Mouse (Mus musculus) MEL (cell line): Measurements from ENCODE around the gene Chst14. TPM values are rescaled to one million over a fixed set of nuclear protein-coding genes. Genes with fewer than 3 reads are reported as not detected.

Experiments
- DNase-seq: peaks from one replicate; pipeline ENCODE4 v3.0.0; 2011; ENCODE audit warnings: low read depth, low spot score
- H3K27ac ChIP-seq: 2 replicates; pipeline ENCODE4 v1.5.1; 2012; ENCODE audit warnings: low read depth, mild to moderate bottlenecking, control low read depth, low read length, moderate library complexity; ENCODE audit not compliant: control insufficient read depth
- H3K27me3 ChIP-seq, 2 experiments: fragments of 150-350 bp in 1 of 2; sonication (generic) in 1 of 2; 2 replicates each; pipeline ENCODE4 v1.6.1; 2012; ENCODE audit warnings: low read length in 2 of 2, mild to moderate bottlenecking in 2 of 2, improper control_type of control experiment in 1 of 2, moderate library complexity in 1 of 2; ENCODE audit not compliant: insufficient read depth in 2 of 2, control insufficient read depth in 1 of 2
- H3K36me3 ChIP-seq, 2 experiments: 2 replicates each; pipeline ENCODE4 v1.6.1; 2012 to 2014; ENCODE audit warnings: low read length in 2 of 2, improper control_type of control experiment in 1 of 2, inconsistent platforms in 1 of 2, mild to moderate bottlenecking in 1 of 2; ENCODE audit not compliant: insufficient read depth in 2 of 2, control insufficient read depth in 1 of 2
- H3K4me1 ChIP-seq, 2 experiments: fragments of 150-350 bp in 1 of 2; sonication (generic) in 1 of 2; 2 replicates each; pipeline ENCODE4 v1.6.1; 2012; ENCODE audit warnings: low read length in 2 of 2, improper control_type of control experiment in 1 of 2, mild to moderate bottlenecking in 1 of 2; ENCODE audit not compliant: insufficient read depth in 2 of 2, control insufficient read depth in 1 of 2
- H3K4me3 ChIP-seq, 2 experiments: fragments of 150-350 bp in 1 of 2; sonication (generic) in 1 of 2; 2 replicates each; pipeline ENCODE4 v1.5.1; 2012; ENCODE audit warnings: low read depth in 2 of 2, low read length in 2 of 2, mild to moderate bottlenecking in 2 of 2, moderate library complexity in 2 of 2, control low read depth in 1 of 2, improper control_type of control experiment in 1 of 2; ENCODE audit not compliant: control insufficient read depth in 1 of 2, insufficient read depth in 1 of 2
- H3K79me2 ChIP-seq: 2 replicates; pipeline ENCODE4 v1.6.1; 2012; ENCODE audit warnings: mild to moderate bottlenecking, low read length, moderate library complexity; ENCODE audit not compliant: control insufficient read depth, poor library complexity, insufficient read depth
- H3K9ac ChIP-seq: 2 replicates; pipeline ENCODE4 v1.6.1; 2012; ENCODE audit warnings: low read depth, mild to moderate bottlenecking, control low read depth, low read length, moderate library complexity; ENCODE audit not compliant: control insufficient read depth, poor library complexity, severe bottlenecking
- H3K9me3 ChIP-seq: fragments of 150-350 bp; sonication (generic); replicated peaks from 2 replicates; pipeline ENCODE4 v1.6.1; 2012; ENCODE audit warnings: mild to moderate bottlenecking, low read length, improper control_type of control experiment, moderate library complexity; ENCODE audit not compliant: insufficient read depth
- CHD1 ChIP-seq: IDR thresholded peaks from 2 replicates; pipeline ENCODE4 v1.6.1; 2012; ENCODE audit warnings: low read depth, mild to moderate bottlenecking, inconsistent platforms, low read length, improper control_type of control experiment
- ELF1 ChIP-seq: IDR thresholded peaks from 2 replicates; pipeline ENCODE4 v1.6.1; 2014; ENCODE audit warnings: low read depth, mild to moderate bottlenecking, inconsistent platforms, low read length, improper control_type of control experiment, moderate library complexity
- EP300 ChIP-seq, 2 experiments: IDR thresholded peaks; 2 replicates each; pipeline ENCODE4 v1.6.1; 2011; ENCODE audit warnings: improper control_type of control experiment in 2 of 2, low read length in 2 of 2, low read depth in 1 of 2, mild to moderate bottlenecking in 1 of 2
- ETS1 ChIP-seq: IDR thresholded peaks from 2 replicates; pipeline ENCODE4 v1.6.1; 2012; ENCODE audit warnings: low read depth, mild to moderate bottlenecking, inconsistent platforms, low read length, improper control_type of control experiment, moderate library complexity
- GABPA ChIP-seq: IDR thresholded peaks from 2 replicates; pipeline ENCODE4 v1.6.1; 2012; ENCODE audit warnings: low read depth, mild to moderate bottlenecking, inconsistent platforms, low read length, improper control_type of control experiment, moderate library complexity
- HCFC1 ChIP-seq: IDR thresholded peaks from 2 replicates; pipeline ENCODE4 v1.6.1; 2012; ENCODE audit warnings: low read depth, mild to moderate bottlenecking, inconsistent platforms, low read length, improper control_type of control experiment, moderate library complexity
- JUND ChIP-seq: IDR thresholded peaks from 2 replicates; pipeline ENCODE4 v1.6.1; 2011; ENCODE audit warnings: low read depth, mild to moderate bottlenecking, improper control_type of control experiment, low read length
- KAT2A ChIP-seq: conservative IDR thresholded peaks from 2 replicates; pipeline ENCODE4 v1.6.1; 2012; ENCODE audit warnings: low read depth, low read length, improper control_type of control experiment, inconsistent platforms
- MAX ChIP-seq: IDR thresholded peaks from 2 replicates; pipeline ENCODE4 v1.6.1; 2011; ENCODE audit warnings: low read length, improper control_type of control experiment
- MEF2A ChIP-seq: IDR thresholded peaks from 2 replicates; pipeline ENCODE4 v1.6.1; 2014; ENCODE audit warnings: low read depth, mild to moderate bottlenecking, inconsistent platforms, low read length, improper control_type of control experiment; ENCODE audit not compliant: poor library complexity, insufficient replicate concordance, severe bottlenecking; ENCODE audit errors: extremely low read depth
- MXI1 ChIP-seq: IDR thresholded peaks from 2 replicates; pipeline ENCODE4 v1.6.1; 2011; ENCODE audit warnings: mild to moderate bottlenecking, low read depth, low read length, improper control_type of control experiment
- MYB ChIP-seq: IDR thresholded peaks from 2 replicates; pipeline ENCODE4 v1.6.1; 2011; ENCODE audit warnings: mild to moderate bottlenecking, low read depth, low read length, improper control_type of control experiment
- NELFE ChIP-seq: IDR thresholded peaks from 2 replicates; pipeline ENCODE4 v1.6.1; 2011; ENCODE audit warnings: low read depth, low read length, improper control_type of control experiment
- NRF1 ChIP-seq: IDR thresholded peaks from 2 replicates; pipeline ENCODE4 v1.6.1; 2014; ENCODE audit warnings: low read depth, mild to moderate bottlenecking, inconsistent platforms, low read length, improper control_type of control experiment, moderate library complexity; ENCODE audit not compliant: poor library complexity, insufficient read depth, severe bottlenecking
- POLR2AphosphoS5 ChIP-seq: IDR thresholded peaks from 2 replicates; pipeline ENCODE4 v1.6.1; 2012; ENCODE audit warnings: low read depth, borderline replicate concordance, mild to moderate bottlenecking, inconsistent platforms, low read length, moderate library complexity, mixed read lengths
- RAD21 ChIP-seq: IDR thresholded peaks from 2 replicates; pipeline ENCODE4 v1.6.1; 2011; ENCODE audit warnings: mild to moderate bottlenecking, low read depth, low read length, improper control_type of control experiment
- RCOR1 ChIP-seq: IDR thresholded peaks from 2 replicates; pipeline ENCODE4 v1.6.1; 2012; ENCODE audit warnings: low read depth, mild to moderate bottlenecking, inconsistent platforms, low read length, improper control_type of control experiment
- SMC3 ChIP-seq: IDR thresholded peaks from 2 replicates; pipeline ENCODE4 v1.6.1; 2011; ENCODE audit warnings: low read depth, low read length, improper control_type of control experiment
- TBP ChIP-seq: IDR thresholded peaks from 2 replicates; pipeline ENCODE4 v1.8.0; 2011; ENCODE audit warnings: low read depth, low read length, improper control_type of control experiment
- USF1 ChIP-seq: IDR thresholded peaks from 2 replicates; pipeline ENCODE4 v1.6.1; 2014; ENCODE audit warnings: low read depth, mild to moderate bottlenecking, inconsistent platforms, low read length, improper control_type of control experiment, moderate library complexity
- USF2 ChIP-seq, 2 experiments: IDR thresholded peaks; 2 replicates each; pipeline ENCODE4 v1.6.1; 2011 to 2012; ENCODE audit warnings: improper control_type of control experiment in 2 of 2, low read length in 2 of 2, borderline replicate concordance in 1 of 2, inconsistent platforms in 1 of 2, low read depth in 1 of 2, mild to moderate bottlenecking in 1 of 2; ENCODE audit not compliant: insufficient read depth in 1 of 2
- ZC3H11A ChIP-seq: IDR thresholded peaks from 2 replicates; pipeline ENCODE4 v1.6.1; 2012; ENCODE audit warnings: low read depth, mild to moderate bottlenecking, inconsistent platforms, low read length, improper control_type of control experiment
- ZMIZ1 ChIP-seq: IDR thresholded peaks from 2 replicates; pipeline ENCODE4 v1.6.1; 2012; ENCODE audit warnings: low read depth, mild to moderate bottlenecking, inconsistent platforms, low read length, improper control_type of control experiment, moderate library complexity
- polyA plus RNA-seq, 2 experiments: library from polyadenylated mRNA; stranded (reverse) in 1 of 2; unstranded in 1 of 2; fragments of >175 nt in 1 of 2; fragments of >200 nt in 1 of 2; gene quantifications; 2 replicates each; pipeline versions ENCODE4 v1.2.1 to v1.2.4; 2012; ENCODE audit warnings: low replicate concordance in 2 of 2, low read depth in 1 of 2; ENCODE audit not compliant: insufficient read length in 2 of 2, insufficient read depth in 1 of 2, missing spikeins in 1 of 2
- total RNA-seq: library from RNA; depleted of rRNA; stranded (reverse); fragments of 300-350 nt; gene quantifications from 2 replicates; pipeline ENCODE4 v1.2.3, GENCODE M21; 2012

Gene Chst14
- total and polyA plus RNA-seq, 3 experiments: 2.2 to 5.0 TPM; not detected in 1

DNA sequence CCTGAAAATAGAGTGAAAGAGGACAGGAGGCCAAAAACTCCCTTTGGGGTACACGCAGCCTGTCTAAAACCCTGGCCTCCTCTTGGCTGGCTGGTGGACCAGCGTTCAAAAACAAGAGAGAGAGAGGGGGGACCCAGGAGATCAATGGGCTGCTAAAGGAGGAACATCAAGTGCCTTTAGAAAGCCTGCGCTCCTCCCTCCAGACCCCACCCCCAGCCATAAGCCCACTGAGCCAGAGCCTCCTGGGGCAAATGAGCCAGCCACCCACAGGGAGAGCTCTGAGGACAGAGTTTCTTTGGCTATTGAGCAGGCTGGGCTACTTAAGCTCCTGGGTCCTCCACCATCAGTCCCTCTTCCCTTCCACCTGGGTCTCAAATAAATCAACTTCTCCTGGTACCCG is 27.5 kb upstream of the Chst14 start:
- no peak overlapping the region for H3K27ac ChIP-seq
- H3K4me3 ChIP-seq: no peak overlapping the region
- H3K27me3 ChIP-seq: no peaks in the 10 kb centered on the region; a peak in 1 of 4 replicates
- DNase-seq: no peak
- H3K79me2 ChIP-seq: peaks cover 20% of the 10 kb centered on the region
- H3K9me3 ChIP-seq: no peaks in the 10 kb centered on the region
- peaks cover 0 to 9% of the 10 kb centered on the region in 2 experiments; a peak in 2 of 4 replicates for H3K36me3 ChIP-seq
- H3K9ac ChIP-seq: no peak overlapping the region
- peaks cover 3 to 16% of the 10 kb centered on the region in 2 experiments; a peak in 3 of 4 replicates for H3K4me1 ChIP-seq
- TF ChIP-seq ETS1 (no peak), NRF1 (no peak), MXI1 (no peak), RCOR1 (no peak), HCFC1 (no peak), ZMIZ1 (no peak), RAD21 (no peak), MAX (no peak), ELF1 (no peak), JUND (no peak), GABPA (no peak), USF1 (no peak), NELFE (no peak), CHD1 (no peak), ZC3H11A (no peak), MEF2A (no peak), MYB (no peak), SMC3 (no peak), TBP (no peak)

DNA sequence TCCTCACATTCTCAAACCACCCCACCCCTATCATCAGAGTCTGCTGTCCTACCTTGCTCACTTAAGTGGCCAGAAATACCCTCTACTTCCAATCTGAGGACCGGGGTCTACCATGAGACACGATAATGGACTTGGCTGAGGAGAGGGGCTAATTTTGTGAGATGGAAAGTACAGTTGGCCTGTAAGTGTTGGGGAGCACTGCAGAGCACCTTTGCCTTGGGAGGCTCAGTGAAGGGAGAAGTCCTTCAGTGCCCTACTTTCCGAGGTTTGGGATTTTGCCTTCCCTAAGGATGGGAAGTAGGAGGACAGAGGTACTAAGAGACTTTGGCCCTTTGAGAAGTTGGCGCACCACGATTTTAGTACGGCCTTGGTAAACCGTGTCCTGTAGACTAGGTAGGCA is 27.0 kb upstream of the Chst14 start:
- no peaks in the 10 kb centered on the region; a peak in 1 of 4 replicates for H3K27me3 ChIP-seq
- H3K4me1 ChIP-seq: peaks cover 3 to 19% of the 10 kb centered on the region in 2 experiments

More for the DNA sequence above, 27.0 kb upstream of the Chst14 start:
- H3K36me3 ChIP-seq: peaks cover 0 to 12% of the 10 kb centered on the region in 2 experiments; a peak in 2 of 4 replicates
- DNase-seq: no peak
- H3K9ac ChIP-seq: no peak overlapping the region
- no peak overlapping the region for H3K27ac ChIP-seq
- H3K4me3 ChIP-seq: no peak overlapping the region
- peaks cover 24% of the 10 kb centered on the region for H3K79me2 ChIP-seq
- TF ChIP-seq HCFC1: no peak
- TF ChIP-seq POLR2AphosphoS5: no peak
- TF ChIP-seq EP300 (IDR thresholded peaks at IDR 0.05; ENCODE audit: low read depth in 1 of 2, low read length in 2 of 2): no peak
- no peak for TF ChIP-seq MAX
- no peak for TF ChIP-seq USF2 (IDR thresholded peaks at IDR 0.05; ENCODE audit: borderline replicate concordance in 1 of 2, insufficient read depth in 1 of 2, low read depth in 1 of 2, low read length in 2 of 2)
- TF ChIP-seq KAT2A: no peak
- no peaks in the 10 kb centered on the region for H3K9me3 ChIP-seq
